Mouse (Mus musculus): ENCODE results near the gene Gkn1. TPM values are rescaled to one million over a fixed set of nuclear protein-coding genes. Genes with fewer than 3 reads are reported as not detected.

The Gkn1 gene
- polyA plus RNA-seq, 1 experiment from 2014 or later, result not detected

- WGBS, result 73% methylated on average over 10 of the region's 10 CpGs
- H3K9ac ChIP-seq, result no peak overlapping the region
- no peak overlapping the region for H3K4me3 ChIP-seq (ENCODE audit: low read depth, low read length)
- TF ChIP-seq CTCF (IDR thresholded peaks at IDR 0.05; ENCODE audit: low read depth), result no peak
- no peak overlapping the region for H3K27ac ChIP-seq (ENCODE audit: low read depth)
- ATAC-seq (ENCODE audit: insufficient read depth) (no peak), DNase-seq (no peak)
- no peaks in the 10 kb centered on the region for H3K9me3 ChIP-seq (ENCODE audit: low read depth, low read length)
- no peak overlapping the region for H3K4me2 ChIP-seq
- H3K4me1 ChIP-seq (ENCODE audit: insufficient read depth), result peaks cover 4% of the 10 kb centered on the region; the same call in 1 of the 2 replicates
- H3K36me3 ChIP-seq (ENCODE audit: insufficient read depth), result no peaks in the 10 kb centered on the region
- 0 out of 2 replicates have a peak, but pooled peaks cover 12% of the 10 kb centered on the region for H3K27me3 ChIP-seq (ENCODE audit: insufficient read depth, low read length)
These were observed 35.9 kb upstream of the Gkn1 start for GRCm38 (mm10) chr6:87386681-87387080.

GRCm38 (mm10) chr6:87386203-87386602 is 35.5 kb upstream of the Gkn1 start:
- peak; percentile 95 for DNase-seq
- TF ChIP-seq CTCF (IDR thresholded peaks at IDR 0.05; ENCODE audit: low read depth), result peak; percentile 89
- WGBS, result 12% methylated on average over 7 of the region's 7 CpGs
- Histone ChIP-seq H3K9ac (no peak overlapping the region), H3K27me3 (ENCODE audit: insufficient read depth, low read length) (0 out of 2 replicates have a peak, but pooled peaks cover 12% of the 10 kb centered on the region), H3K36me3 (ENCODE audit: insufficient read depth) (no peaks in the 10 kb centered on the region), H3K9me3 (ENCODE audit: low read depth, low read length) (no peaks in the 10 kb centered on the region), H3K4me3 (ENCODE audit: low read depth, low read length) (no peak overlapping the region), H3K27ac (ENCODE audit: low read depth) (no peak overlapping the region), H3K4me2 (no peak overlapping the region), H3K4me1 (ENCODE audit: insufficient read depth) (peaks cover 4% of the 10 kb centered on the region; the same call in 1 of the 2 replicates)
- ATAC-seq (ENCODE audit: insufficient read depth), result no peak

DNA sequence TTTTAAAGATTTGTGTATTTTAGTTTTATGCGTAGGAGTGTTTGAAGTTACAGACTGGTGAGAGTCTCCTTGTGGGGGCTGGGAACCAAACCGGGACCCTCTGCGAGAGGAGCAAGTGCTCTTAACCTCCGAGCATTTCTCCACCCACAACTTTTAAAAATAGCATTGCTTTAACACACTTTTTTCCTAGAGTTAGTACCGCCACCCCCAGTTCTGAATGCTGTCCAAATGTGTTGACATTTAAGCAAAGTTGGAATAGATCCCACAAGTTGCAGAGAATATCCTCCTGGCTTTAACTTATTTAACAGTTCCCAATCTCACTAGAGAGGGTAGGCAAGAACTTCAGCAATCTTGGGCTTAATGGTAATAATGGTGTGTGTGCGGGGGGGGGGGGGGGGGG is 34.0 kb upstream of the Gkn1 start:
- Histone ChIP-seq H3K36me3 (ENCODE audit: insufficient read depth) (no peaks in the 10 kb centered on the region), H3K9me3 (ENCODE audit: low read depth, low read length) (no peaks in the 10 kb centered on the region), H3K9ac (no peak overlapping the region), H3K4me3 (ENCODE audit: low read depth, low read length) (no peak overlapping the region), H3K4me2 (peak overlapping the region; percentile 59), H3K27ac (ENCODE audit: low read depth) (no peak overlapping the region), H3K27me3 (ENCODE audit: insufficient read depth, low read length) (0 out of 2 replicates have a peak, but pooled peaks cover 12% of the 10 kb centered on the region), H3K4me1 (ENCODE audit: insufficient read depth) (peaks cover 4% of the 10 kb centered on the region; the same call in 1 of the 2 replicates)
- TF ChIP-seq CTCF (IDR thresholded peaks at IDR 0.05; ENCODE audit: low read depth), result no peak
- peak; percentile 68 for DNase-seq
- no peak for ATAC-seq (ENCODE audit: insufficient read depth)
- WGBS, result 33% methylated on average over 6 of the region's 6 CpGs

GRCm38 (mm10) chr6:87383926-87384691 is 33.4 kb upstream of the Gkn1 start:
- Histone ChIP-seq H3K9ac (no peak overlapping the region), H3K4me3 (ENCODE audit: low read depth, low read length) (peak overlapping the region; percentile 13; the same call in 1 of the 2 replicates), H3K27me3 (ENCODE audit: insufficient read depth, low read length) (0 out of 2 replicates have a peak, but pooled peaks cover 12% of the 10 kb centered on the region), H3K4me1 (ENCODE audit: insufficient read depth) (peaks cover 4% of the 10 kb centered on the region; the same call in 1 of the 2 replicates), H3K9me3 (ENCODE audit: low read depth, low read length) (no peaks in the 10 kb centered on the region), H3K27ac (ENCODE audit: low read depth) (no peak overlapping the region), H3K4me2 (peak overlapping the region; percentile 59), H3K36me3 (ENCODE audit: insufficient read depth) (no peaks in the 10 kb centered on the region)
- peak; percentile 63 for DNase-seq
- peak; percentile 64 for TF ChIP-seq CTCF (IDR thresholded peaks at IDR 0.05; ENCODE audit: low read depth)
- ATAC-seq (ENCODE audit: insufficient read depth), result peak; percentile 48
- 9% methylated on average over 24 of the region's 24 CpGs for WGBS

DNA sequence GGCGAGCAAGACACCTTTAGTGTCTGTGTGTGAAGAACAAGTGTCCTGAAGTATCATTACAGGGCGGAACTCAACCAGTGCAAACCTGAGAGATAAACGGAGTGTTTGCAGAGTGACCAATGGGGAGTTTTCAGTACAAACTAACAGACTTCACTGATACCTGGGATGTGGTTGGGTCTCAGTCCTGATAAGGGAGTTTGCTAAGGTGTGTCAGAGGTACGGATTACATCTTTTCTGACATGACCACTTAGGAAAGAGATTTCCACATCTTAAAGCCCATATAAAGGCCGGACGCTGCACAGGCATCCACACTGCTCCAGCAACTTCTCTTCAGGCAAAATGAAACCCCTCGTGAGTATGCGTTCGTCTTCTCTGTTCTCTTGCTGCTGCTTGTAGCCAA is 22.3 kb upstream of the Gkn1 start, which contains the start of gene Gkn2:
Gkn2 (plus strand) TSS at position 301 of the 400 bp plus-strand sequence.
- Histone ChIP-seq H3K4me3 (ENCODE audit: low read depth, low read length) (no peak within 1 kb of the TSS), H3K4me1 (ENCODE audit: insufficient read depth) (no peaks in the 10 kb centered on the region), H3K9me3 (ENCODE audit: low read depth, low read length) (no peaks in the 10 kb centered on the region), H3K27me3 (ENCODE audit: insufficient read depth, low read length) (0 out of 2 replicates have a peak, but pooled peaks cover 3% of the 10 kb centered on the region), H3K27ac (ENCODE audit: low read depth) (no peak within 1 kb of the TSS), H3K4me2 (no peak within 1 kb of the TSS), H3K36me3 (ENCODE audit: insufficient read depth) (no peaks in the 10 kb centered on the region), H3K9ac (no peak within 1 kb of the TSS)
- no peak for TF ChIP-seq CTCF (IDR thresholded peaks at IDR 0.05; ENCODE audit: low read depth)
- WGBS, result 67% methylated on average over 9 of the region's 9 CpGs
- ATAC-seq (ENCODE audit: insufficient read depth) (no peak), DNase-seq (no peak)

DNA sequence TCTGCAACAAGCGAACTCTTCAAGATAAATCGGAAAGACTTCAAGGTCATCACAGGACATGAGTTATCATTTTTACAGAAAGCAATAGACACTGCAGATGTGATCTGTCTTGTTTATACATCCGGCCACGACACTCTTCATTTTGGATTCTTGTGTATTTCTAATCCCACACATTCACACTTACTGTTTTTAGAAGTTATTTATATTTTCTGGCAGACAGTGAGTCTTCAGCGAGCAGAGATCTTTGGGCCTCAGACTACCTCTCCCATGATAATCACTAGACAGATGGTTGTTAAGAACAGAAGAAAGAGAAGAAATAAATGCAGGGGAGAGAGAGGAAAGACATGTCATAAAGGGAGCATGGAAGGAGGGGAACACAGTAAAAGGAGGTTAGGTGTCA is 18.5 kb upstream of the Gkn1 start:
- no peak for TF ChIP-seq CTCF (IDR thresholded peaks at IDR 0.05; ENCODE audit: low read depth)
- Histone ChIP-seq H3K27me3 (ENCODE audit: insufficient read depth, low read length) (0 out of 2 replicates have a peak, but pooled peaks cover 3% of the 10 kb centered on the region), H3K4me1 (ENCODE audit: insufficient read depth) (no peaks in the 10 kb centered on the region), H3K4me2 (no peak overlapping the region), H3K4me3 (ENCODE audit: low read depth, low read length) (no peak overlapping the region), H3K27ac (ENCODE audit: low read depth) (no peak overlapping the region), H3K9ac (no peak overlapping the region), H3K36me3 (ENCODE audit: insufficient read depth) (no peaks in the 10 kb centered on the region), H3K9me3 (ENCODE audit: low read depth, low read length) (no peaks in the 10 kb centered on the region)
- ATAC-seq (ENCODE audit: insufficient read depth) (no peak), DNase-seq (no peak)
- WGBS, result 63% methylated on average over 5 of the region's 5 CpGs

DNA sequence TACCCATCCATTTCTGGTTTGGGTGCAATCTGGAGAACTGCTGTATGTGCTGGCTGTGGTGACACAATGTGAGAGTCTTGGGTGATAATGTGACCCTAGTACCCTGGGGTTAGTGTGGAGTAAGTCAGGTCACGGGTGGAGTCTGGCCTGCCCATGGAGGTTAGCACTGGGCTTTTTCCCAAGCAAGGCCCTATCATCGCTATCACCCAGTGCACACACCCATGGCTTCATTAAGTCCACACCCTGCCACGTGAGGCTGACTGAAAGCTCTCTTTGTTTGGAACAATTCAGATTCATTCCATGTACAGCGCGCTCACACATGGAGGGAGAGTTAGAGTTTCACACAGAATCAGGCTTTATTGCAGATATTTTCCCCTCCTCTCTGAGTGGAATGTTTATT is 3.7 kb upstream of the Gkn1 start:
- Histone ChIP-seq H3K4me2 (no peak overlapping the region), H3K27me3 (ENCODE audit: insufficient read depth, low read length) (no peaks in the 10 kb centered on the region), H3K4me3 (ENCODE audit: low read depth, low read length) (no peak overlapping the region), H3K9me3 (ENCODE audit: low read depth, low read length) (no peaks in the 10 kb centered on the region), H3K27ac (ENCODE audit: low read depth) (no peak overlapping the region; the same call in 1 of the 2 replicates), H3K36me3 (ENCODE audit: insufficient read depth) (no peaks in the 10 kb centered on the region), H3K4me1 (ENCODE audit: insufficient read depth) (no peaks in the 10 kb centered on the region), H3K9ac (no peak overlapping the region)
- no peak for DNase-seq
- 77% methylated on average over 5 of the region's 5 CpGs for WGBS
- no peak for TF ChIP-seq CTCF (IDR thresholded peaks at IDR 0.05; ENCODE audit: low read depth)
- no peak for ATAC-seq (ENCODE audit: insufficient read depth)

All from lung, embryonic 14.5 days (tissue).